Mouse (Mus musculus) hindbrain, embryonic 15.5 days (tissue): ENCODE results near the gene Tmem52. TPM values are rescaled to one million over a fixed set of nuclear protein-coding genes. Genes with fewer than 3 reads are reported as not detected.
"Not testable (repeated sequence)": the region's sequence is repeated elsewhere in the genome, so short reads cannot be mapped to it uniquely, and the experiment has no call there.

Experiments used
- ATAC-seq: fragments of 200-750 bp; cut with Nextera tagmentation; 2 replicates; pipeline ENCODE4 v1.8.0; 2017; ENCODE audit warnings: low read depth, moderate number of reproducible peaks, moderate TSS enrichment; ENCODE audit not compliant: low FRiP score
- H3K27ac ChIP-seq: fragments of 300-500 bp; sonication (generic); replicated peaks from 2 replicates; pipeline ENCODE4 v1.5.1; 2015; ENCODE audit warnings: mild to moderate bottlenecking, inconsistent platforms
- H3K27me3 ChIP-seq: fragments of 300-500 bp; sonication (generic); 2 replicates; pipeline ENCODE4 v1.6.1; 2015; ENCODE audit warnings: control low read depth, inconsistent platforms
- H3K36me3 ChIP-seq: fragments of 300-500 bp; sonication (generic); 2 replicates; pipeline ENCODE4 v1.6.1; 2015; ENCODE audit warnings: control low read depth, inconsistent platforms
- H3K4me1 ChIP-seq: fragments of 300-500 bp; sonication (generic); replicated peaks from 2 replicates; pipeline ENCODE4 v1.6.1; 2015; ENCODE audit warnings: control low read depth, inconsistent platforms
- H3K4me2 ChIP-seq: fragments of 300-500 bp; sonication (generic); 2 replicates; pipeline ENCODE4 v1.6.1; 2015; ENCODE audit warnings: moderate library complexity, mild to moderate bottlenecking, inconsistent platforms
- H3K4me3 ChIP-seq: fragments of 300-500 bp; sonication (generic); 2 replicates; pipeline ENCODE4 v1.5.1; 2015; ENCODE audit warnings: mild to moderate bottlenecking, inconsistent platforms
- H3K9ac ChIP-seq: fragments of 300-500 bp; sonication (generic); 2 replicates; pipeline ENCODE4 v1.6.1; 2015; ENCODE audit warnings: inconsistent platforms
- H3K9me3 ChIP-seq: fragments of 300-500 bp; sonication (generic); 2 replicates; pipeline ENCODE4 v1.6.1; 2016; ENCODE audit warnings: control low read depth, inconsistent platforms
- WGBS: fragments of 180-500 bp; shearing (Covaris S2); methylation state at CpG from one replicate; pipeline ENCODE4 v1.1.7; 2015; 5-methylcytosine and 5-hydroxymethylcytosine counted together
- polyA plus RNA-seq: library from polyadenylated mRNA; unstranded; fragments of >200 nt; fragmentation: Nextera tagmentation; extraction: Ambion mirVana; gene quantifications from 2 replicates; pipeline ENCODE4 v1.2.1, GENCODE M21; 2015

The Tmem52 gene
- polyA plus RNA-seq, 1 experiment from 2014 or later = 0.17 TPM

GRCm38 (mm10) chr4:155473319-155473718 is 4.4 kb downstream of the Tmem52 start:
- peaks cover 4% of the 10 kb centered on the region; the same call in 1 of the 2 replicates for H3K27me3 ChIP-seq
- no peak overlapping the region for H3K27ac ChIP-seq
- no peak for ATAC-seq
- H3K9ac ChIP-seq = no peak overlapping the region
- H3K4me1 ChIP-seq = peaks cover 10% of the 10 kb centered on the region; the same call in 1 of the 2 replicates
- WGBS = 58% methylated on average over 5 of the region's 5 CpGs
- H3K4me2 ChIP-seq = no peak overlapping the region
- no peaks in the 10 kb centered on the region for H3K36me3 ChIP-seq
- H3K9me3 ChIP-seq = no peaks in the 10 kb centered on the region
- H3K4me3 ChIP-seq = no peak overlapping the region

- H3K9ac ChIP-seq, H3K4me2 ChIP-seq, H3K27ac ChIP-seq, ATAC-seq, H3K4me3 ChIP-seq, H3K9me3 ChIP-seq, H3K27me3 ChIP-seq, H3K36me3 ChIP-seq: not testable (repeated sequence)
- H3K4me1 ChIP-seq = peaks cover 10% of the 10 kb centered on the region; the same call in 1 of the 2 replicates
- 49% methylated on average over 2 of the region's 2 CpGs for WGBS
These were observed 4.9 kb downstream of the Tmem52 start for GRCm38 (mm10) chr4:155473796-155474195.

- no peak overlapping the region for H3K27ac ChIP-seq
- ATAC-seq = peak; percentile 80
- peak overlapping the region; percentile 49 for H3K4me2 ChIP-seq
- H3K36me3 ChIP-seq = no peaks in the 10 kb centered on the region
- H3K27me3 ChIP-seq = no peaks in the 10 kb centered on the region; the same call in 1 of the 2 replicates
- H3K9ac ChIP-seq = no peak overlapping the region
- H3K4me3 ChIP-seq = peak overlapping the region; percentile 19; the same call in 1 of the 2 replicates
- H3K4me1 ChIP-seq = peaks cover 6% of the 10 kb centered on the region; the same call in 1 of the 2 replicates
- no peaks in the 10 kb centered on the region for H3K9me3 ChIP-seq
- 27% methylated on average over 28 of the region's 28 CpGs for WGBS
These were observed 12.6 kb downstream of the Tmem52 start for GRCm38 (mm10) chr4:155481381-155482124.

- no peaks in the 10 kb centered on the region; the same call in 1 of the 2 replicates for H3K27me3 ChIP-seq
- no peaks in the 10 kb centered on the region for H3K36me3 ChIP-seq
- H3K27ac ChIP-seq = no peak overlapping the region
- H3K4me2 ChIP-seq = no peak overlapping the region
- ATAC-seq = no peak
- H3K9ac ChIP-seq = no peak overlapping the region
- H3K4me3 ChIP-seq = no peak overlapping the region
- H3K4me1 ChIP-seq = peaks cover 6% of the 10 kb centered on the region; the same call in 1 of the 2 replicates
- WGBS = 92% methylated on average over 6 of the region's 6 CpGs
- no peaks in the 10 kb centered on the region for H3K9me3 ChIP-seq
These were observed 13.2 kb downstream of the Tmem52 start for GRCm38 (mm10) chr4:155482125-155482480.

GRCm38 (mm10) chr4:155482733-155483540 is 14.0 kb downstream of the Tmem52 start:
- Histone ChIP-seq H3K27me3 (no peaks in the 10 kb centered on the region; the same call in 1 of the 2 replicates), H3K36me3 (no peaks in the 10 kb centered on the region), H3K4me1 (peaks cover 8% of the 10 kb centered on the region), H3K9me3 (no peaks in the 10 kb centered on the region), H3K9ac (no peak overlapping the region), H3K27ac (no peak overlapping the region), H3K4me2 (no peak overlapping the region), H3K4me3 (no peak overlapping the region)
- ATAC-seq = no peak
- 65% methylated on average over 8 of the region's 8 CpGs for WGBS

GRCm38 (mm10) chr4:155485521-155485920 is 16.6 kb downstream of the Tmem52 start:
- Histone ChIP-seq H3K9me3 (no peaks in the 10 kb centered on the region), H3K9ac (no peak overlapping the region), H3K4me2 (no peak overlapping the region), H3K27ac (no peak overlapping the region), H3K4me3 (no peak overlapping the region), H3K27me3 (no peaks in the 10 kb centered on the region), H3K4me1 (peaks cover 25% of the 10 kb centered on the region), H3K36me3 (no peaks in the 10 kb centered on the region)
- ATAC-seq = no peak
- 82% methylated on average over 3 of the region's 3 CpGs for WGBS

GRCm38 (mm10) chr4:155487746-155488145 is 18.8 kb downstream of the Tmem52 start:
- 56% methylated on average over 3 of the region's 3 CpGs for WGBS

GRCm38 (mm10) chr4:155488232-155489025 is 19.5 kb downstream of the Tmem52 start:
- peak overlapping the region; percentile 43 for H3K27ac ChIP-seq
- H3K36me3 ChIP-seq = no peaks in the 10 kb centered on the region
- H3K9ac ChIP-seq = no peak overlapping the region
- no peak overlapping the region for H3K4me3 ChIP-seq
- no peak overlapping the region for H3K4me2 ChIP-seq
- H3K4me1 ChIP-seq = peaks cover 29% of the 10 kb centered on the region
- H3K27me3 ChIP-seq = no peaks in the 10 kb centered on the region
- WGBS = 81% methylated on average over 8 of the region's 8 CpGs
- ATAC-seq = no peak
- H3K9me3 ChIP-seq = no peaks in the 10 kb centered on the region

More at GRCm38 (mm10) chr4:155487746-155488145, 18.8 kb downstream of the Tmem52 start:
- ATAC-seq = no peak
- Histone ChIP-seq H3K9ac (no peak overlapping the region), H3K9me3 (no peaks in the 10 kb centered on the region), H3K27ac (peak overlapping the region; percentile 43), H3K36me3 (no peaks in the 10 kb centered on the region), H3K4me2 (no peak overlapping the region), H3K4me3 (no peak overlapping the region), H3K4me1 (peaks cover 22% of the 10 kb centered on the region), H3K27me3 (no peaks in the 10 kb centered on the region)

- no peak for ATAC-seq
- Histone ChIP-seq H3K4me2 (no peak overlapping the region), H3K4me1 (peaks cover 38% of the 10 kb centered on the region), H3K9ac (no peak overlapping the region), H3K27ac (0 out of 2 replicates have a peak overlapping the region, but pooled peaks have one; percentile 43), H3K27me3 (no peaks in the 10 kb centered on the region), H3K36me3 (no peaks in the 10 kb centered on the region), H3K4me3 (no peak overlapping the region), H3K9me3 (no peaks in the 10 kb centered on the region)
- WGBS = 79% methylated on average over 9 of the region's 9 CpGs
These were observed 20.4 kb downstream of the Tmem52 start for GRCm38 (mm10) chr4:155489101-155489970.

- Histone ChIP-seq H3K4me1 (peaks cover 49% of the 10 kb centered on the region), H3K27me3 (no peaks in the 10 kb centered on the region), H3K4me2 (peak overlapping the region; percentile 66), H3K4me3 (peak overlapping the region; percentile 100), H3K36me3 (no peaks in the 10 kb centered on the region), H3K9ac (peak overlapping the region; percentile 100), H3K9me3 (no peaks in the 10 kb centered on the region), H3K27ac (peak overlapping the region; percentile 97)
- WGBS = 14% methylated on average over 5 of the region's 5 CpGs
- ATAC-seq = no peak
These were observed 21.5 kb downstream of the Tmem52 start for GRCm38 (mm10) chr4:155490456-155490855.

GRCm38 (mm10) chr4:155490990-155491504 is 22.1 kb downstream of the Tmem52 start, which contains the start of gene Gnb1:
Gene Gnb1, plus strand, starts transcription at chr4:155491361.
- no peaks in the 10 kb centered on the region for H3K9me3 ChIP-seq
- WGBS = 0% methylated on average over 31 of the region's 60 CpGs
- no peaks in the 10 kb centered on the region for H3K36me3 ChIP-seq
- H3K4me2 ChIP-seq = peak within 1 kb of the TSS; percentile 85
- H3K9ac ChIP-seq = peak within 1 kb of the TSS; percentile 100
- H3K27me3 ChIP-seq = no peaks in the 10 kb centered on the region
- H3K27ac ChIP-seq = peak within 1 kb of the TSS; percentile 97
- peak within 1 kb of the TSS; percentile 100 for H3K4me3 ChIP-seq
- H3K4me1 ChIP-seq = peaks cover 52% of the 10 kb centered on the region
- ATAC-seq = peak; percentile 84
